Mouse (Mus musculus): ENCODE measurements around the gene Rab11fip3. TPM values are rescaled to one million over a fixed set of nuclear protein-coding genes. Genes with fewer than 3 reads are reported as not detected.

The Rab11fip3 gene
- total and polyA plus RNA-seq, 2 experiments from 2014 or later, result 16.6 to 34.7 TPM

DNA sequence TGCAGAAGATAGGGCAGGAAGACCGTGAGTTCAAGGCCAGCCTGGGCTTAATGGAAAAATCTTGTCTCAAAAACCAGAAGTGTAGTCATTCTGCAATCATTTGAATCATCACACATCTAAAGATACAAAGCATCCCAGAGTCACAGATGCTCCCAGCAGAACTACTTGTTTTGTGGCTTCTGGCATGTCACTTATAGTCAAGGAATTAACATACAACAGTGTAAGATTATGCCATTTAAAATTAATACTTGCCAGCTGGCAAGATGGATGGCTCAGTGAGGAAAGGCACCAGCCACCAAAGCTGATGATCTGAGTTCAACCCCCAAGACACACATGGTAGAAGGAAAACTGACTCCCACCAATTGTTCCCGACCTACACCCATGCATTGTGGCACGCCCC, 52.3 kb downstream of the Rab11fip3 start:
- Histone ChIP-seq H3K4me3 (ENCODE audit: low read length) (no peak overlapping the region), H3K9me3 (ENCODE audit: low read length) (no peaks in the 10 kb centered on the region), H3K9ac (replicated peaks; ENCODE audit: low read length) (no peak overlapping the region), H3K36me3 (ENCODE audit: insufficient read depth, low read length) (peaks cover 25% of the 10 kb centered on the region; the same call in 1 of the 2 replicates), H3K27ac (no peak overlapping the region), H3K27me3 (ENCODE audit: insufficient read depth, low read length) (no peaks in the 10 kb centered on the region), H3K4me2 (ENCODE audit: low read depth, low read length) (no peak overlapping the region), H3K4me1 (ENCODE audit: insufficient read depth, low read length) (no peaks in the 10 kb centered on the region)
- ATAC-seq (no peak), DNase-seq (ENCODE audit: low spot score) (no peak)
- TF ChIP-seq CTCF (IDR thresholded peaks at IDR 0.05; ENCODE audit: low read depth), result no peak
- 90% methylated on average over 3 of the region's 3 CpGs for WGBS

DNA sequence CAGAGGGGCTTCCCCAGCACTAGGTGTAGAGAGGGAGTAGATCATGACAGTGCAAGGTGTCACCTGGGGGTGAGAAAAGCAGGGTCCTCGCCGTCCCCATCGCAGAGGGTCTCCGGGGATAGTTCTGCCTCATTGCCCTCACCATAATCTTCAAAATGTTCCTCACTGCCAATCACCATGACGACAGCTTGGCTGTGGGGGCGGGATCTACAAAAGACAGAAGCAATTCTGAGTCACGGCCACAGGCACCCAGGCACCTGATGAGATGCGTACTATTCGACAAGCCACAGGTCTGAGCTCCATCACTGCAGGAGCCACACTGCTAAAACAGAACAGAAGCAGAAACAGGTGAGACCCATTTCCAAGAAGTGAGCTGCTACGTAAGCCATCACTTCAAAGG, 55.6 kb downstream of the Rab11fip3 start:
- Histone ChIP-seq H3K9me3 (ENCODE audit: low read length) (no peaks in the 10 kb centered on the region), H3K4me1 (ENCODE audit: insufficient read depth, low read length) (no peaks in the 10 kb centered on the region), H3K4me2 (ENCODE audit: low read depth, low read length) (no peak overlapping the region), H3K36me3 (ENCODE audit: insufficient read depth, low read length) (peaks cover 28% of the 10 kb centered on the region; the same call in 1 of the 2 replicates), H3K4me3 (ENCODE audit: low read length) (no peak overlapping the region), H3K9ac (replicated peaks; ENCODE audit: low read length) (no peak overlapping the region), H3K27ac (no peak overlapping the region), H3K27me3 (ENCODE audit: insufficient read depth, low read length) (no peaks in the 10 kb centered on the region)
- ATAC-seq (no peak), DNase-seq (ENCODE audit: low spot score) (no peak)
- 65% methylated on average over 10 of the region's 10 CpGs for WGBS
- no peak for TF ChIP-seq CTCF (IDR thresholded peaks at IDR 0.05; ENCODE audit: low read depth)

DNA sequence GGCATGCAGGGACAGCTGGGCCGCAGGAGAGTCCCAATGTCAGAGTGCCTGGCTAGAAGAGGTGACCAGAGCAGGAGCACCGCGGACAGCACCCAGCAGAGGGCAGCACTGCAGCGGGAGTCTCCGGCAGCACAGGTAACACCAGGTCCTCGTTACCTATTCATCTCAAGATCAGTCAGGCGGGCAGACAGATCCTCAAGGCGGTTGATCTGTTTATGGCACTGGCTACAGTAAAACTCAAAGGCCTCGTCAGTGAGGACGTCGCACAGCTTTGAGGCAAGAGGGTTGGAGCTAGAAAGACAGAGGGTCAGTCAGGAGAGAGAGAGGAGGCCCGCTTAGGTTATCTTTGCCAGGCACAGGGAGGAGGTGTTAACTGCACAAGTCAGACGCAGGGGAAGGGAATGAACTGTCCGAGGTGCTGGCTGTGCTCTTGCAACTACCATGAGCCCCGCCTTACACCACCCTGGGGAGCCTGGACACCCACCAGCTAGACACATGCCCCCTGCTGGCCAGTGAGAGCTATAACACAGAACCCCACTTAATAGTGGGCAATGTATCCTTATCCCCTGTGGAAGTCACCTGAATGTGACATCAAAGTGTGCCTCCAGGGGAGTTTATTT, 57.4 kb downstream of the Rab11fip3 start:
- Histone ChIP-seq H3K9ac (replicated peaks; ENCODE audit: low read length) (no peak overlapping the region), H3K27ac (no peak overlapping the region), H3K9me3 (ENCODE audit: low read length) (no peaks in the 10 kb centered on the region), H3K4me1 (ENCODE audit: insufficient read depth, low read length) (no peaks in the 10 kb centered on the region), H3K27me3 (ENCODE audit: insufficient read depth, low read length) (no peaks in the 10 kb centered on the region), H3K36me3 (ENCODE audit: insufficient read depth, low read length) (peaks cover 28% of the 10 kb centered on the region; the same call in 1 of the 2 replicates), H3K4me3 (ENCODE audit: low read length) (no peak overlapping the region), H3K4me2 (ENCODE audit: low read depth, low read length) (0 out of 2 replicates have a peak overlapping the region, but pooled peaks have one; percentile 27)
- peak; percentile 77 for DNase-seq (ENCODE audit: low spot score)
- WGBS, result 16% methylated on average over 15 of the region's 15 CpGs
- peak; percentile 73 for ATAC-seq
- peak; percentile 78 for TF ChIP-seq CTCF (IDR thresholded peaks at IDR 0.05; ENCODE audit: low read depth)

DNA sequence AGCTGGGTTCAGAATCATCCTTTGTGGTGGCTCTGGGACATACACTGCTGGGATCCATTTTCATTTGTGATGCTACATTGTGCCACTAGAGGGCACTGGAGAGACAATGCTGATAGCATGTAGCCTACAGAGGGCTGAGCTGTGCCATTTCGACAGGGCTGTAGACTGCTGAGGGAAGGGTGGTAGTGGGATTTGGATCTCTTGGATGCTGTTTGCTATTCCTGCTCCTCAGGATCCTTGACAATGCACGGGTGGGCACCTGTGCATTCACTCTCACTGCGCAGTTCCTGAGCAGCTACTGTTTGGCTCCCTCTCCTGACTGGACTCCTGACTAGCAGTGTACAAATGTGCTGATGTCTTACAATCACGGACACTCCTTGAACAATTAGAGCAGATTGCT, 59.8 kb downstream of the Rab11fip3 start:
- H3K4me1 ChIP-seq (ENCODE audit: insufficient read depth, low read length), result no peaks in the 10 kb centered on the region
- H3K9me3 ChIP-seq (ENCODE audit: low read length), result no peaks in the 10 kb centered on the region
- no peaks in the 10 kb centered on the region for H3K27me3 ChIP-seq (ENCODE audit: insufficient read depth, low read length)
- 25% methylated on average over 4 of the region's 4 CpGs for WGBS
- H3K27ac ChIP-seq, result peak overlapping the region; percentile 51; the same call in 1 of the 2 replicates
- no peak overlapping the region for H3K4me3 ChIP-seq (ENCODE audit: low read length)
- H3K9ac ChIP-seq (replicated peaks; ENCODE audit: low read length), result no peak overlapping the region
- TF ChIP-seq CTCF (IDR thresholded peaks at IDR 0.05; ENCODE audit: low read depth), result peak; percentile 99
- H3K4me2 ChIP-seq (ENCODE audit: low read depth, low read length), result no peak overlapping the region
- DNase-seq (ENCODE audit: low spot score) (peak; percentile 94), ATAC-seq (peak; percentile 91)
- H3K36me3 ChIP-seq (ENCODE audit: insufficient read depth, low read length), result peaks cover 31% of the 10 kb centered on the region

DNA sequence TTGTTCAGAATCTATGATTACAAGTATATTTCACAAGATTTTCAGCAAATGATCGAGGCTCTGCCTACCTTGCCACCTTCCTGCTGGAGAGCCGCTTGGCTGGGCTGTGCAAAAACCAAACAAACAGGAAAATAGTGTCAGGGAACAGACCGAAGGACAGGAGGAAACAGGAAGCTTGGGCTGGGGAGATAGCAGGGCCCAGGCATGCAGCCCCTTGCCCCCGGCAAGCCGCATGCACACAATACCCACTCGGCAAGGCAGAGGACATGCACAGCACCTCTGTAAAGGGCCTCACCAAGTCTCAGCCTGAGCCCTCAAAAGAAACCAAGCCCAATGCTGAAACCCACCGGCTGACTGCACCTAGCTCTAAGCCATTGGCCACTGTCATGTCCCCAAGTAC, 60.6 kb downstream of the Rab11fip3 start:
- no peak for DNase-seq (ENCODE audit: low spot score)
- peaks cover 29% of the 10 kb centered on the region for H3K36me3 ChIP-seq (ENCODE audit: insufficient read depth, low read length)
- no peak overlapping the region for H3K4me3 ChIP-seq (ENCODE audit: low read length)
- H3K4me1 ChIP-seq (ENCODE audit: insufficient read depth, low read length), result no peaks in the 10 kb centered on the region
- H3K27ac ChIP-seq, result no peak overlapping the region
- no peaks in the 10 kb centered on the region for H3K9me3 ChIP-seq (ENCODE audit: low read length)
- H3K9ac ChIP-seq (replicated peaks; ENCODE audit: low read length), result no peak overlapping the region
- no peak overlapping the region for H3K4me2 ChIP-seq (ENCODE audit: low read depth, low read length)
- no peak for ATAC-seq
- no peaks in the 10 kb centered on the region for H3K27me3 ChIP-seq (ENCODE audit: insufficient read depth, low read length)
- no peak for TF ChIP-seq CTCF (IDR thresholded peaks at IDR 0.05; ENCODE audit: low read depth)
- 93% methylated on average over 7 of the region's 7 CpGs for WGBS

DNA sequence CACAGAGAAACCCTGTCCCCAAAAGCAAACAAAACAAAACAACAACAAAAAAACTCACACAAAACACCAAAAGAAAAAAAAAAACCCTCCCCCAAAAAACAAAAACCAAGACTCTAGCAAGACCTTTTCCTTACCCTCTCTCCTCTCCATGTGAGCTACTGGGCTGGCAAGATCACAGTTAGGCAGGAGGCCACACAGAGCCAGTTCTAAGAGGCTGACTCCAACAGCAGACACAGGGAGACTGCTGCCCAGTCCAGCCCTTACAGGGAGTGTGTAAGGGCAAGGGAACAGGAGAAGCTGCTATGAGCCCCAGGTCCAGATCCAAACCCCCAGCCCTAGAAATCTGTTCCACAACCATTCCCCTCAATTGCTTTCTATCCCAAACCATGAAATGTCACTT, 61.0 kb downstream of the Rab11fip3 start:
- Histone ChIP-seq H3K4me2 (ENCODE audit: low read depth, low read length) (no peak overlapping the region), H3K9ac (replicated peaks; ENCODE audit: low read length) (no peak overlapping the region), H3K27ac (no peak overlapping the region), H3K4me3 (ENCODE audit: low read length) (no peak overlapping the region), H3K4me1 (ENCODE audit: insufficient read depth, low read length) (no peaks in the 10 kb centered on the region), H3K9me3 (ENCODE audit: low read length) (no peaks in the 10 kb centered on the region), H3K36me3 (ENCODE audit: insufficient read depth, low read length) (peaks cover 25% of the 10 kb centered on the region), H3K27me3 (ENCODE audit: insufficient read depth, low read length) (no peaks in the 10 kb centered on the region)
- no peak for ATAC-seq
- DNase-seq (ENCODE audit: low spot score), result no peak
- no peak for TF ChIP-seq CTCF (IDR thresholded peaks at IDR 0.05; ENCODE audit: low read depth)

DNA sequence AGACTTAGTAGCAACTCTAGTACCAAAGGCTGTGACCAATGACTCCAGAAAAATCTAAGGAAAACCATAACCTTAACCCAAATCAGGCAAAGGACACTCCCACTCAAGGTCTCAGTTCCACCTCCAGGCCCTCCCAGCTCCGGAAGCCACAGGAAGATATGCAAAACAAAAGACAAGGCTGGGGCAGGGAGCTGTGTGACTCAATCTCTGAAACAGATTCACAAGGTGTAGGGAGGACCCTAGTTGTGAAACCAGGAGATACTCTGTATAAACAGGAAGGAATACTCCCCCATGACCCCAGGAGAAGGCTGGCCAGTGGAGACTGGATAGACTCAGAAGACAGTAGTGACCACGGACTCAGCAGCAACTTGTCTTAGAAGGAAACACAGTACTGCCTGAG, 61.7 kb downstream of the Rab11fip3 start:
- H3K9ac ChIP-seq (replicated peaks; ENCODE audit: low read length), result no peak overlapping the region
- H3K4me1 ChIP-seq (ENCODE audit: insufficient read depth, low read length), result no peaks in the 10 kb centered on the region
- no peak overlapping the region for H3K27ac ChIP-seq
- DNase-seq (ENCODE audit: low spot score), result no peak
- no peak overlapping the region for H3K4me3 ChIP-seq (ENCODE audit: low read length)
- 73% methylated on average over 2 of the region's 2 CpGs for WGBS
- TF ChIP-seq CTCF (IDR thresholded peaks at IDR 0.05; ENCODE audit: low read depth), result no peak
- H3K27me3 ChIP-seq (ENCODE audit: insufficient read depth, low read length), result no peaks in the 10 kb centered on the region
- peaks cover 22% of the 10 kb centered on the region for H3K36me3 ChIP-seq (ENCODE audit: insufficient read depth, low read length)
- ATAC-seq, result no peak
- no peaks in the 10 kb centered on the region for H3K9me3 ChIP-seq (ENCODE audit: low read length)
- H3K4me2 ChIP-seq (ENCODE audit: low read depth, low read length), result no peak overlapping the region
